Mouse (Mus musculus): ENCODE data around the gene Rimkla.

GRCm38 (mm10) chr4:119490806-119491205 is 1.6 kb downstream of the Rimkla start:
- no peak for TF ChIP-seq POLR2A (IDR thresholded peaks at IDR 0.05; ENCODE audit: insufficient read depth, low read depth, low read length)
- no peak for TF ChIP-seq CTCF (IDR thresholded peaks at IDR 0.05; ENCODE audit: insufficient read depth, low read depth, low read length)
